Mouse (Mus musculus): ENCODE data around the gene Hist1h2bb. TPM values are rescaled to one million over a fixed set of nuclear protein-coding genes. Genes with fewer than 3 reads are reported as not detected.
A peak's percentile ranks its signal among the peaks of the same experiment; 100 is the strongest.
"Not testable (repeated sequence)": the region's sequence is repeated elsewhere in the genome, so short reads cannot be mapped to it uniquely, and the experiment has no call there.

Gene Hist1h2bb
- polyA plus RNA-seq (2015; fragmentation: Nextera tagmentation; extraction: Ambion mirVana): 2.1 and 2.5 TPM in 2 replicates

DNA sequence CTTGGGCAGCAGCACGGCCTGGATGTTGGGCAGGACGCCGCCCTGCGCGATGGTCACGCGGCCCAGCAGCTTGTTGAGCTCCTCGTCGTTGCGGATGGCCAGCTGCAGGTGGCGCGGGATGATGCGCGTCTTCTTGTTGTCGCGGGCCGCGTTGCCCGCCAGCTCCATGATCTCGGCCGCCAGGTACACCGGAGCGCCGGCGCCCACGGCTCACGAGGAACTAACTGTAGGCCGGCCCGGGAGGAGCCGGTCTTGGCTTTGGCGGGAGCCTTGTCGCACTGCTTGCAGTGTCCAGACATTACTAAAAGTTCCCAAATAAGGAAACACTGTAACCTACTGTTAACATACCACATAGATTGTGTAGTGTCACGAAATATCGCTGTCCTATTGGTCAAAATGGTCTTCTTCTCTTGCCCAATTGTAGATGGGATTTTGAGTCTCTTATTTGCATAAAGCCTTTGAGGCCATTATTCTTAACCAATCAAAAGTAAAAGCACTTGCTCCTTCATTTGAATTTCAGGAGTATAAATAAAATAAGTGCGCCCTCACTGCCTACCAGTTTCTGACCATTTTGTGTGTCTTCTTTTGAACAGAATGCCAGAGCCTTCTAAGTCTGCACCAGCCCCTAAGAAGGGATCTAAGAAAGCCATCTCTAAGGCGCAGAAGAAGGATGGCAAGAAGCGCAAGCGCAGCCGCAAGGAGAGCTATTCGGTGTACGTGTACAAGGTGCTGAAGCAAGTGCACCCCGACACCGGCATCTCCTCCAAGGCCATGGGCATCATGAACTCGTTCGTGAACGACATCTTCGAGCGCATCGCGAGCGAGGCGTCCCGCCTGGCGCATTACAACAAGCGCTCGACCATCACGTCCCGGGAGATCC lies at the start of gene Hist1h2bb:
TSS of gene Hist1h2bb (plus strand) at position 534 of the 880 bp plus-strand sequence.
- Histone ChIP-seq H3K4me2 (replicated peaks; ENCODE audit: low read depth, low read length) (peak within 1 kb of the TSS; percentile 66), H3K9ac (replicated peaks; ENCODE audit: low read length) (peak within 1 kb of the TSS; percentile 76), H3K4me3 (ENCODE audit: low read length) (peak within 1 kb of the TSS; percentile 52), H3K27ac (ENCODE audit: low read length) (peak within 1 kb of the TSS; percentile 100), H3K4me1 (ENCODE audit: insufficient read depth, low read length) (peaks cover 17% of the 10 kb centered on the region)
- H3K36me3 ChIP-seq (ENCODE audit: insufficient read depth, low read length); H3K27me3 ChIP-seq (ENCODE audit: insufficient read depth, low read length); H3K9me3 ChIP-seq (ENCODE audit: low read length): not testable (repeated sequence)
- WGBS: under 1% methylated on average over 35 of the region's 58 CpGs
- peak; percentile 94 for ATAC-seq (ENCODE audit: low FRiP score, low TSS enrichment)

DNA sequence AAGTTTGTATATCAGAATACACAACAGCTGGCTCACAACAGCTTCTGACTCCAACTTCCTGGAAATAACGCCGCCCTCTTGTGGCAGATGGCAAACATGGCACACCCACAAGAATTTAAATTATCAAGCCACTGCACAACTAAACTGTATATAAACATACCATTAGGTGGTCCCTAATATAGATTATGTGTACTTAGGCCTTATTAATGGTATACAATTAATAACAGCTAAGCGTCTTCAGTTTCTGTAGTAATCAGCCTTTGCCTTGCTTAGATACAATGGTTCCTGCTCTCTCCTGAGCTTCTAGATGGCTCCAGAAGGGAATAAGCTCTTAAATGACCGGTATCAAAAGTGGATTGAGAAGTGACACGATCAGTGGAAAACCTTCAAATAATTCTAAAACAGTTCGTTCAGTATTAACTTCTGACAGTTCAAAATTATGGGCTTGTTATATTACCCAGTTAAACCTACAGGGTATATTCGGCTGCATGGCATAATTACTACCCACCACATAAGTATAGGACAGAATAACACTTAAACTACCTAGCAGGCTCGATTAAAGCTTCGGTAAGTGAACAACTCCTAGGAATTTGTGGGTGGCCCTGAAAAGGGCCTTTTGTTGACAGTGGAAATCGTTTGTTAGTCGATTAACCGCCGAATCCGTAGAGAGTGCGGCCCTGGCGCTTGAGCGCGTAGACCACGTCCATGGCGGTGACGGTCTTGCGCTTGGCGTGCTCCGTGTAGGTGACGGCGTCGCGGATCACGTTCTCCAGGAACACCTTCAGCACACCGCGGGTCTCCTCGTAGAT lies 48.8 kb upstream of the Hist1h2bb start:
- Histone ChIP-seq H3K27ac (ENCODE audit: low read length) (peak overlapping the region; percentile 98), H3K27me3 (ENCODE audit: insufficient read depth, low read length) (no peaks in the 10 kb centered on the region), H3K4me2 (replicated peaks; ENCODE audit: low read depth, low read length) (peak overlapping the region; percentile 71), H3K9me3 (ENCODE audit: low read length) (no peaks in the 10 kb centered on the region), H3K9ac (replicated peaks; ENCODE audit: low read length) (peak overlapping the region; percentile 76), H3K4me3 (ENCODE audit: low read length) (peak overlapping the region; percentile 57), H3K36me3 (ENCODE audit: insufficient read depth, low read length) (no peaks in the 10 kb centered on the region), H3K4me1 (ENCODE audit: insufficient read depth, low read length) (peaks cover 18% of the 10 kb centered on the region; the same call in 1 of the 2 replicates)
- WGBS: under 1% methylated on average over 22 of the region's 32 CpGs
- peak; percentile 13 for ATAC-seq (ENCODE audit: low FRiP score, low TSS enrichment)

DNA sequence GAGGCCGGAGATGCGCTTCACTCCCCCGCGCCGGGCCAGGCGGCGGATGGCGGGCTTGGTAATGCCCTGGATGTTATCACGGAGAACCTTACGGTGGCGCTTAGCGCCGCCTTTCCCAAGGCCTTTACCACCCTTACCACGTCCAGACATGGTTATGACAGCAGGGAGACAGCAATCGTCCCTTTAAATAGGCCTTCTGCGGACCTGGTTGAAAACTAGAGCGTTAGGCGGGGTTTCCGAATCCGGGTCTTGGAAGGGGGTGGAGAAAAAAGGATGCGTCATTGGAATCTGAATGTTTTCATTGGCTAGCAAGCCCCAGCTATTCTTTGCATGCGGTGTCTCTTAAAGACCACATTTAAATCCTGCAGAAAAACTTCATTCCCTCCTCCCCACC lies 48.2 kb upstream of the Hist1h2bb start, which contains the start of gene Hist1h4c:
TSS of gene Hist1h4c (minus strand) at position 155 of the 394 bp plus-strand sequence.
- no peaks in the 10 kb centered on the region for H3K36me3 ChIP-seq (ENCODE audit: insufficient read depth, low read length)
- no peaks in the 10 kb centered on the region for H3K27me3 ChIP-seq (ENCODE audit: insufficient read depth, low read length)
- H3K4me1 ChIP-seq (ENCODE audit: insufficient read depth, low read length): peaks cover 18% of the 10 kb centered on the region; the same call in 1 of the 2 replicates
- H3K4me3 ChIP-seq (ENCODE audit: low read length): peak within 1 kb of the TSS; percentile 57
- peak within 1 kb of the TSS; percentile 76 for H3K9ac ChIP-seq (replicated peaks; ENCODE audit: low read length)
- peak; percentile 96 for ATAC-seq (ENCODE audit: low FRiP score, low TSS enrichment)
- peak within 1 kb of the TSS; percentile 98 for H3K27ac ChIP-seq (ENCODE audit: low read length)
- H3K9me3 ChIP-seq (ENCODE audit: low read length): no peaks in the 10 kb centered on the region
- peak within 1 kb of the TSS; percentile 71 for H3K4me2 ChIP-seq (replicated peaks; ENCODE audit: low read depth, low read length)
- WGBS: under 1% methylated on average over 21 of the region's 22 CpGs

DNA sequence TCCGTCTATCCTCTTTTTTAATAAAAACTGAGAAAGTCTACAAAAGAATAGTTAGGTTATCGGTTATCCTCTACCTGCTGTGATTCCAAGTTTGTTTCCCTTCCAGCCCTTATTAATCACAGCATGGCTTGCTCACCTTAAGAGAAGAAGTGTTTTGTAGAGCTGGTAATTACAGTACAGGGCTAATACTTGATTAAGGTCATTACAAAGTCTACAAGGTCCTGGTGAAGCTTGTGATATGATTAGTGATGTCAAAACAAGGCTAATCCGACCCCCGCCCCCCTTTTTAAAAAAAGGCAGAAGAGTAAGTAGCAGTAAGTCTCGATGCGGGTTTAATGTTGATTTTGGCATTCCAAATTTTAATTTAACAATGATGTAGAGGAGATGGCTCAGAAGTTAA lies 47.5 kb upstream of the Hist1h2bb start:
- H3K36me3 ChIP-seq (ENCODE audit: insufficient read depth, low read length): no peaks in the 10 kb centered on the region
- WGBS: 74% methylated on average over 6 of the region's 6 CpGs
- H3K27me3 ChIP-seq (ENCODE audit: insufficient read depth, low read length): no peaks in the 10 kb centered on the region
- no peak for ATAC-seq (ENCODE audit: low FRiP score, low TSS enrichment)
- no peaks in the 10 kb centered on the region for H3K9me3 ChIP-seq (ENCODE audit: low read length)
- H3K27ac ChIP-seq (ENCODE audit: low read length): peak overlapping the region; percentile 91
- H3K9ac ChIP-seq (replicated peaks; ENCODE audit: low read length): no peak overlapping the region
- no peak overlapping the region for H3K4me3 ChIP-seq (ENCODE audit: low read length)
- peaks cover 15% of the 10 kb centered on the region; the same call in 1 of the 2 replicates for H3K4me1 ChIP-seq (ENCODE audit: insufficient read depth, low read length)
- peak overlapping the region; percentile 45; the same call in 1 of the 2 replicates for H3K4me2 ChIP-seq (replicated peaks; ENCODE audit: low read depth, low read length)

DNA sequence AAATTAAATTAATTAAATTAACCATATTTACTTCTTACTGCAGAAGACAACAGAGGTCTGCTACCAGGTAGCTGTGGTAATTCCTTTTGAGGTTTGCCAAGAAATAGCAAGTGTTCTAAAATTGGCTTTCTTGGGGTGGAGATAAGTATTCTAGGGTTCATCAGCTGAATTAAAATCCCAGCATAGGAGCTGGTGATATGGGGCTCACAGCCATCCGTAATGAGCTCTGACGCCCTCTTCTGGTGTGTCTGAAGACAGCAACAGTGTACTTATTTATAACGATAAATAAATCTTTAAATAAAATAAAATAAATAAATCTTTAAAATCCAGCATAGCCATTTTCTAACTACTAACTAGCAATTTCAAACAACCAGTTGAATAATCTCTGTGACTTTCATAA lies 46.8 kb upstream of the Hist1h2bb start:
- Histone ChIP-seq H3K9ac (replicated peaks; ENCODE audit: low read length) (no peak overlapping the region), H3K4me2 (replicated peaks; ENCODE audit: low read depth, low read length) (no peak overlapping the region), H3K9me3 (ENCODE audit: low read length) (no peaks in the 10 kb centered on the region), H3K36me3 (ENCODE audit: insufficient read depth, low read length) (no peaks in the 10 kb centered on the region), H3K4me1 (ENCODE audit: insufficient read depth, low read length) (peaks cover 15% of the 10 kb centered on the region; the same call in 1 of the 2 replicates), H3K4me3 (ENCODE audit: low read length) (no peak overlapping the region), H3K27me3 (ENCODE audit: insufficient read depth, low read length) (no peaks in the 10 kb centered on the region), H3K27ac (ENCODE audit: low read length) (no peak overlapping the region)
- no peak for ATAC-seq (ENCODE audit: low FRiP score, low TSS enrichment)
- WGBS: 66% methylated on average over 3 of the region's 3 CpGs

DNA sequence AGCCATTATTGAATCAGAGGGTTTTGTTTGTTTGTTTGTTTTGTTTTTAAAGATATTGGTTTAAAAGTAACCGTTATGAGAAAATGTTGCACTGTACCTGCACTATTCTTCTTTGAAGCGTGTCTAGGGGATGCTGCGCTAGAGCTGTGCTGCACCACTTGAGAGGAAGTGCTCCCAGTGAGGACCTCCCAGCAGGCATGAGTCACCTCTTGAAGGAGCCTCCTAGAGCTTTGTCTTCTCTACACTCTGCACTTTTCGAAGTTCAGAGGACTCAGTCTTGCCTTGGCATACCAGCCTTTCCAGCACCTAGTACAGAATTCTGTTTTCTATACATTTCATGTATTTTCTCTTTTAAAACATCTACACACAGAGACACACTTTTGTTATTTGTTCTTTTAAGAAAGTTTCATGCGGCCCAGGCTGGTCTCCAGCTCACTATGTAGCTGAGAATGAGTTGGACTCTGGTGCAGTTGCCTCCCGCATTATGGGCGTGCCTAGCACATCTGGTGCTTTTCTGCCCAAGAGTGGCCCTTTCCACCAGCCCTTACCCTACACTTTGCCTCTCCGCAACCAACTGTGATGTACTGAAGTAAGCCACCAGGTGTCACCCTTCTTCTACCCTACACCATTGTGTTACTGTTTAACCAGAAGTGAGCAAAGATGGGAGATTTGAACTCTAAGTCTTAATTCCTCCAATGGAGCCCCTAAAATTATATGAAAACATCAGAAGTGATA lies 45.6 kb upstream of the Hist1h2bb start:
- Histone ChIP-seq H3K9ac (replicated peaks; ENCODE audit: low read length) (no peak overlapping the region), H3K4me2 (replicated peaks; ENCODE audit: low read depth, low read length) (no peak overlapping the region), H3K27ac (ENCODE audit: low read length) (no peak overlapping the region), H3K36me3 (ENCODE audit: insufficient read depth, low read length) (no peaks in the 10 kb centered on the region), H3K4me3 (ENCODE audit: low read length) (no peak overlapping the region), H3K9me3 (ENCODE audit: low read length) (no peaks in the 10 kb centered on the region), H3K27me3 (ENCODE audit: insufficient read depth, low read length) (no peaks in the 10 kb centered on the region), H3K4me1 (ENCODE audit: insufficient read depth, low read length) (peaks cover 12% of the 10 kb centered on the region; the same call in 1 of the 2 replicates)
- ATAC-seq (ENCODE audit: low FRiP score, low TSS enrichment): peak; percentile 62
- 27% methylated on average over 8 of the region's 8 CpGs for WGBS

DNA sequence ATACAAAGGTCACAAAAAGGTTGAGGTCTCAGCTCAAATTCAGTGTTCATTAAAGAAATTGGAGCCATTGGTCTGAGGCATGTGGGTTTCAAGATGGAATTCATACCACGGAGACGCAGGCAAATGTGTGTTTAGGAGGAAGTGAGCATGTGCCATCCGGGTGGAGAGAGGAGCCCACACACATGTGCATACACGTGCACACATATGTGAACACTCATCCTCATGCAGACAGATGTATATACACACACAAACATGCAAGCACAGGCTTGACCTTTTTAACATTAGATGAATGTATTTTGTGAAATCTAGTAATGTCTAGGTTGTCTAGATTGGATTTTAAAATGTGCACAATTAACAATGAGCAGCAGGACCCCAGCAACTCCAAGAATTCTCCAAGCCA lies 44.3 kb upstream of the Hist1h2bb start:
- Histone ChIP-seq H3K9me3 (ENCODE audit: low read length) (no peaks in the 10 kb centered on the region), H3K27ac (ENCODE audit: low read length) (no peak overlapping the region), H3K9ac (replicated peaks; ENCODE audit: low read length) (no peak overlapping the region), H3K27me3 (ENCODE audit: insufficient read depth, low read length) (no peaks in the 10 kb centered on the region), H3K36me3 (ENCODE audit: insufficient read depth, low read length) (no peaks in the 10 kb centered on the region), H3K4me2 (replicated peaks; ENCODE audit: low read depth, low read length) (no peak overlapping the region), H3K4me3 (ENCODE audit: low read length) (no peak overlapping the region), H3K4me1 (ENCODE audit: insufficient read depth, low read length) (0 out of 2 replicates have a peak, but pooled peaks cover 9% of the 10 kb centered on the region)
- 73% methylated on average over 4 of the region's 4 CpGs for WGBS
- no peak for ATAC-seq (ENCODE audit: low FRiP score, low TSS enrichment)

DNA sequence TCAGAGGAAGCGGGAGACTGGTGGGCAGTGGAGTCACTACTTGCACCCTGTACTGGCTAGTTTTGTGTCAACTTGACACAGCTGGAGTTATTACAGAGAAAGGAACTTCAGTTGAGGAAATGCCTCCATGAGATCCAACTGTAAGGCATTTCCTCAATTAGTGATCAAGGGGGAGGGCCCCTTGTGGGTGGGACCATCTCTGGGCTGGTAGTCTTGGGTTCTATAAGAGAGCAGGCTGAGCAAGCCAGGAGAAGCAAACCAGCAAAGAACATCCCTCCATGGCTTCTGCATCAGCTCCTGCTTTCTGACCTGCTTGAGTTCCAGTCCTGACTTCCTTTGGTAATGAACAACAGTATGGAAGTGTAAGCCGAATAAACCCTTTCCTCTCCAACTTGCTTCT lies 43.7 kb upstream of the Hist1h2bb start:
- not testable (repeated sequence) for H3K4me3 ChIP-seq (ENCODE audit: low read length); H3K4me2 ChIP-seq (replicated peaks; ENCODE audit: low read depth, low read length); H3K27ac ChIP-seq (ENCODE audit: low read length); H3K9me3 ChIP-seq (ENCODE audit: low read length); H3K9ac ChIP-seq (replicated peaks; ENCODE audit: low read length); ATAC-seq (ENCODE audit: low FRiP score, low TSS enrichment); H3K27me3 ChIP-seq (ENCODE audit: insufficient read depth, low read length); H3K4me1 ChIP-seq (ENCODE audit: insufficient read depth, low read length); H3K36me3 ChIP-seq (ENCODE audit: insufficient read depth, low read length)
- 82% methylated on average over 2 of the region's 2 CpGs for WGBS

DNA sequence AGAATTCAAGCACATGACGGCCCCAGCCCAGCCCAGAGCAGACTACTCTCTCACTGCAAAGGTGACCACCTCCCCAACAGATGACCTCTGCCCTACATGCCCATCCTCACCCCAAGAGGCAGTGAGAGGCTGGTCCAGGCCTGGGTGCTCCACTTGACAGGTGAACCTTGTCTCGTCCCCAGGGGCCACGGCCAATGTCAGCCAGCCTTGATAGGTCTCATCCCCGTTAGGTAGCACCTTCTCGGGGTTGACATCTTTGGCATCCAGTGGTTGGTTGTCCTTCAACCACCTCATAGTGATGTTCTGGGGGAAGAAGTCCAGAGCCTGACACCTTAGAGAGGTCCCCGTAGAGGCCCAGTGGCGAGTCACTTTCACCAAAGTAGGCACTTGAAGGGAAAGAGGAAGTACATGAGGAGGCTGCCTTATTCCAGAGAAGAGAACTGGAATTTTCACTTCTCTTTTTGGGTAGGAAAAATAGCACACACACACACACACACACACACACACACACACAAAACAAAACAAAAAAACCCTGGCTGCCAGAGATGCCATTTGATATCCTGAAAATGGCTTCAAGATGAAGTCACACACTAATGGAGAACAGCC lies 40.7 kb upstream of the Hist1h2bb start:
- no peaks in the 10 kb centered on the region for H3K27me3 ChIP-seq (ENCODE audit: insufficient read depth, low read length)
- no peak overlapping the region for H3K9ac ChIP-seq (replicated peaks; ENCODE audit: low read length)
- H3K4me3 ChIP-seq (ENCODE audit: low read length): no peak overlapping the region
- H3K27ac ChIP-seq (ENCODE audit: low read length): no peak overlapping the region
- 90% methylated on average over 7 of the region's 7 CpGs for WGBS
- H3K4me2 ChIP-seq (replicated peaks; ENCODE audit: low read depth, low read length): no peak overlapping the region
- H3K36me3 ChIP-seq (ENCODE audit: insufficient read depth, low read length): no peaks in the 10 kb centered on the region
- ATAC-seq (ENCODE audit: low FRiP score, low TSS enrichment): no peak
- H3K9me3 ChIP-seq (ENCODE audit: low read length): no peaks in the 10 kb centered on the region
- H3K4me1 ChIP-seq (ENCODE audit: insufficient read depth, low read length): peaks cover 8% of the 10 kb centered on the region; the same call in 1 of the 2 replicates

All from kidney, embryonic 16.5 days (tissue).